Mouse (Mus musculus) kidney, adult 2 months (tissue): ENCODE results near the gene Sept11. TPM values are rescaled to one million over a fixed set of nuclear protein-coding genes. Genes with fewer than 3 reads are reported as not detected.

Experiments
- DNase-seq: peaks from one replicate; pipeline ENCODE4 v3.0.0; 2021
- H3K27ac ChIP-seq: fragments of 200-500 bp; 2 replicates; pipeline ENCODE4 v1.5.1; 2012; ENCODE audit warnings: low read depth, low read length, control low read depth, inconsistent platforms; ENCODE audit not compliant: insufficient read depth
- H3K27me3 ChIP-seq: fragments of 200-500 bp; replicated peaks from 2 replicates; pipeline ENCODE4 v1.6.1; 2012; ENCODE audit warnings: mild to moderate bottlenecking, moderate library complexity, low read length, inconsistent platforms; ENCODE audit not compliant: control insufficient read depth, insufficient read depth
- H3K36me3 ChIP-seq: fragments of 200-500 bp; 2 replicates; pipeline ENCODE4 v1.6.1; 2012; ENCODE audit warnings: mild to moderate bottlenecking, moderate library complexity, low read length, inconsistent platforms; ENCODE audit not compliant: control insufficient read depth, insufficient read depth
- H3K4me1 ChIP-seq: fragments of 200-500 bp; 2 replicates; pipeline ENCODE4 v1.6.1; 2011; ENCODE audit warnings: low read length; ENCODE audit not compliant: control insufficient read depth, insufficient read depth
- H3K4me3 ChIP-seq: fragments of 200-500 bp; 2 replicates; pipeline ENCODE4 v1.5.1; 2011; ENCODE audit warnings: mild to moderate bottlenecking, low read depth, low read length, control low read depth; ENCODE audit not compliant: insufficient read depth
- CTCF ChIP-seq: fragments of 200-500 bp; conservative IDR thresholded peaks from 2 replicates; pipeline ENCODE4 v1.5.1; 2011; ENCODE audit warnings: low read depth, mild to moderate bottlenecking, control low read depth, low read length, moderate library complexity, mixed read lengths; ENCODE audit not compliant: insufficient read depth, insufficient read length
- POLR2A ChIP-seq: fragments of 200-500 bp; IDR thresholded peaks from one replicate; pipeline ENCODE4 v1.6.1; 2011; ENCODE audit warnings: low read depth, low read length, control low read depth
- WGBS: fragments of 180-500 bp; shearing (Covaris S2); methylation state at CpG from one replicate; pipeline ENCODE4 v1.1.7; 2018; 5-methylcytosine and 5-hydroxymethylcytosine counted together
- polyA plus RNA-seq: library from polyadenylated mRNA; depleted of rRNA; stranded (reverse); fragments of >200 nt; gene quantifications from 2 replicates; pipeline ENCODE4 v1.2.3, GENCODE M21; 2012; rRNA removed

Gene Sept11
- polyA plus RNA-seq: 46.0 and 50.7 TPM in 2 replicates

GRCm38 (mm10) chr5:93092857-93093622 lies at the start of gene Sept11:
Sept11 (plus strand) TSS chr5:93093437.
- Histone ChIP-seq H3K27me3 (no peaks in the 10 kb centered on the region), H3K4me3 (peak within 1 kb of the TSS; percentile 66), H3K36me3 (no peaks in the 10 kb centered on the region), H3K4me1 (peaks cover 13% of the 10 kb centered on the region), H3K27ac (peak within 1 kb of the TSS; percentile 80)
- TF ChIP-seq CTCF (no peak), POLR2A (peak; percentile 71)
- peak; percentile 96 for DNase-seq
- under 1% methylated on average over 63 of the region's 63 CpGs for WGBS

- TF ChIP-seq POLR2A: no peak
- TF ChIP-seq CTCF: no peak
- Histone ChIP-seq H3K27me3 (no peaks in the 10 kb centered on the region), H3K4me1 (peaks cover 28% of the 10 kb centered on the region), H3K36me3 (no peaks in the 10 kb centered on the region), H3K27ac (peak overlapping the region; percentile 77), H3K4me3 (peak overlapping the region; percentile 78)
- WGBS: 5% methylated on average over 67 of the region's 69 CpGs
- peak; percentile 57 for DNase-seq
Measured at GRCm38 (mm10) chr5:93043688-93044583, 49.3 kb upstream of the Sept11 start.

- H3K27ac ChIP-seq: peak within 1 kb of the TSS; percentile 77
- H3K27me3 ChIP-seq: no peaks in the 10 kb centered on the region
- H3K4me1 ChIP-seq: peaks cover 26% of the 10 kb centered on the region
- H3K36me3 ChIP-seq: no peaks in the 10 kb centered on the region
- TF ChIP-seq CTCF (no peak), POLR2A (no peak)
- WGBS: under 1% methylated on average over 65 of the region's 68 CpGs
- DNase-seq: peak; percentile 94
- peak within 1 kb of the TSS; percentile 78 for H3K4me3 ChIP-seq
Measured at GRCm38 (mm10) chr5:93044584-93045370, 48.5 kb upstream of the Sept11 start, which contains the start of gene Sowahb. Sowahb (minus strand) TSS chr5:93045022.

GRCm38 (mm10) chr5:93045371-93045714 lies 47.9 kb upstream of the Sept11 start:
- WGBS: 6% methylated on average over 19 of the region's 19 CpGs
- H3K4me3 ChIP-seq: peak overlapping the region; percentile 78
- no peak for DNase-seq
- no peaks in the 10 kb centered on the region for H3K36me3 ChIP-seq
- TF ChIP-seq CTCF (no peak), POLR2A (no peak)
- peak overlapping the region; percentile 49; the same call in 1 of the 2 replicates for H3K27ac ChIP-seq
- H3K4me1 ChIP-seq: peaks cover 24% of the 10 kb centered on the region
- no peaks in the 10 kb centered on the region for H3K27me3 ChIP-seq

GRCm38 (mm10) chr5:93046306-93046845 lies 46.9 kb upstream of the Sept11 start:
- no peak for DNase-seq
- TF ChIP-seq POLR2A: no peak
- TF ChIP-seq CTCF: no peak
- H3K27ac ChIP-seq: no peak overlapping the region
- H3K4me3 ChIP-seq: no peak overlapping the region
- WGBS: 72% methylated on average over 5 of the region's 5 CpGs
- no peaks in the 10 kb centered on the region for H3K36me3 ChIP-seq
- peaks cover 24% of the 10 kb centered on the region for H3K4me1 ChIP-seq
- no peaks in the 10 kb centered on the region for H3K27me3 ChIP-seq

- 77% methylated on average over 13 of the region's 13 CpGs for WGBS
- Histone ChIP-seq H3K36me3 (no peaks in the 10 kb centered on the region), H3K4me1 (peaks cover 1% of the 10 kb centered on the region; the same call in 1 of the 2 replicates), H3K27me3 (no peaks in the 10 kb centered on the region), H3K27ac (no peak overlapping the region), H3K4me3 (no peak overlapping the region)
- DNase-seq: no peak
- TF ChIP-seq CTCF (no peak), POLR2A (no peak)
Measured at GRCm38 (mm10) chr5:93048481-93049240, 44.6 kb upstream of the Sept11 start.
